Mouse (Mus musculus): ENCODE measurements around the gene Tfip11.

DNA sequence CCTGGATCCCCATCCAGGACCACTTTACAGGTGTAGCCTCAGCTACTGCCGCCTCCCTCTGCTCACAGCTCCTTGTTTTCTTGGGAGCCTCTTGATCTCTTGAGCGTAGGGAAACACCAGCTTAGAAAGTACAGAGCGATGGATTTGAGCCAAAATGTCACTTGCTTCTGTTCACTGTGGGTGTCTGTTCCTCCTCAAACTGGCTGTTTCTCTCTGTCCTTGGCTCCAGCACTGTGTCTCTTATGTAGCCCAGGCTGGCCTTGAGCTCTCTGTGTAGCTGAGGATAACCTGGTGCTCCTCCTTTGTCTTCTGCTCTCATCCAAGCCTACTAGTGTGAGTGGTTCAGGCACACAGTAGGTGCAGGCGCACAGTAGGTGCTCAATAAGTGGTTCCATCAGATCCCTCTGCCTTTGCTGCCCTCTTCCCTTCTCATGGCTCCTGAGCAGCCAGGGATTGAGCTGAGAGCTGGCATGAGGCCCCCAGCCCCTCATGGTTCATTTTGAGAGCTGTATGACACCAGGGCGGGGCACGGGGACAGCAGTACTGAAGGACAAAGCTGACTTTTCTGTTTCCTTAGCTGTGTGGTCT, 25.3 kb upstream of the Tfip11 start:
- TF ChIP-seq CTCF (IDR thresholded peaks at IDR 0.05; ENCODE audit: low read depth) (no peak), EP300 (IDR thresholded peaks at IDR 0.05; ENCODE audit: low read depth) (no peak)
